Mouse (Mus musculus) small intestine, adult 10 weeks (tissue): ENCODE data around the gene Zfp791. TPM values are rescaled to one million over a fixed set of nuclear protein-coding genes. Genes with fewer than 3 reads are reported as not detected.

Experiments used
- polyA plus RNA-seq: library from polyadenylated mRNA; stranded (reverse); fragments of 350-450 nt; fragmentation: Illumina TruSeq; extraction: RNeasy Lipid Tissue Mini Kit (QIAGEN cat#74804); gene quantifications from one replicate; pipeline ENCODE4 v1.2.3, GENCODE M21; 2014; ENCODE audit warnings: low replicate concordance

Gene Zfp791
- 3.0 TPM for polyA plus RNA-seq

GRCm38 (mm10) chr8:85122995-85123394, at the start of gene Zfp791:
Zfp791 (minus strand) TSS chr8:85123095.

GRCm38 (mm10) chr8:85151624-85152023, 28.7 kb upstream of the Zfp791 start, which contains the start of gene Cks1brt:
Cks1brt (plus strand) TSS chr8:85151924.

GRCm38 (mm10) chr8:85083108-85083813, 39.6 kb downstream of the Zfp791 start, which contains the start of gene Man2b1:
Man2b1 (plus strand) TSS chr8:85083270.

GRCm38 (mm10) chr8:85081216-85081555, 41.7 kb downstream of the Zfp791 start, which contains the start of gene Wdr83:
Wdr83 (minus strand) TSS chr8:85081306.

GRCm38 (mm10) chr8:85080532-85081215, 42.2 kb downstream of the Zfp791 start, which contains the start of gene Wdr83os:
Wdr83os (plus strand) TSS chr8:85080740.

GRCm38 (mm10) chr8:85071514-85072281, 51.2 kb downstream of the Zfp791 start, which contains the start of gene Dhps:
Dhps (plus strand) TSS chr8:85071757.

GRCm38 (mm10) chr8:85067982-85068381, 54.9 kb downstream of the Zfp791 start, which contains the start of gene Gm5741:
Gm5741 (minus strand) TSS chr8:85067982.

GRCm38 (mm10) chr8:85059879-85060616, 62.8 kb downstream of the Zfp791 start, which contains the start of gene Fbxw9:
Fbxw9 (plus strand) TSS chr8:85060055.

Other genes starting within 250 kb of the Zfp791 start
- gene Gcdh, start 229.2 kb downstream of the Zfp791 start, polyA plus RNA-seq, result 33.1 TPM
- gene Klf1, start 221.2 kb downstream of the Zfp791 start, polyA plus RNA-seq, result not detected
- gene Dnase2a, start 214.5 kb downstream of the Zfp791 start, polyA plus RNA-seq, result 3.7 TPM
- not detected for gene Mast1, start 185.7 kb downstream of the Zfp791 start, polyA plus RNA-seq
- not detected for gene Rtbdn, start 176.1 kb downstream of the Zfp791 start, polyA plus RNA-seq
- gene Gm49661, start 153.7 kb downstream of the Zfp791 start, polyA plus RNA-seq, result not detected
- gene Prdx2, start 153.5 kb downstream of the Zfp791 start, polyA plus RNA-seq, result 14.6 TPM
- gene Rnaseh2a, start 153.3 kb downstream of the Zfp791 start, polyA plus RNA-seq, result 1.1 TPM
- 1.7 TPM for gene Junb, start 144.4 kb downstream of the Zfp791 start, polyA plus RNA-seq
- gene Hook2, start 132.5 kb downstream of the Zfp791 start, polyA plus RNA-seq, result 34.3 TPM
- not detected for gene Best2, start 108.6 kb downstream of the Zfp791 start, polyA plus RNA-seq
- 3.8 TPM for gene Asna1, start 97.8 kb downstream of the Zfp791 start, polyA plus RNA-seq
- gene Trir, start 96.3 kb downstream of the Zfp791 start, polyA plus RNA-seq, result 5.6 TPM
- 3.5 TPM for gene Tnpo2, start 86.2 kb downstream of the Zfp791 start, polyA plus RNA-seq
- 1.4 TPM for gene Fbxw9, start 63.0 kb downstream of the Zfp791 start, polyA plus RNA-seq
- gene Gm5741, start 55.1 kb downstream of the Zfp791 start, polyA plus RNA-seq, result not detected
- 17.0 TPM for gene Dhps, start 51.3 kb downstream of the Zfp791 start, polyA plus RNA-seq
- gene Wdr83os, start 42.4 kb downstream of the Zfp791 start, polyA plus RNA-seq, result 3.7 TPM
- 2.0 TPM for gene Wdr83, start 41.8 kb downstream of the Zfp791 start, polyA plus RNA-seq
- 3.0 TPM for gene Man2b1, start 39.8 kb downstream of the Zfp791 start, polyA plus RNA-seq
- not detected for gene Cks1brt, start 28.8 kb upstream of the Zfp791 start, polyA plus RNA-seq
- gene Olfr371, start 102.9 kb upstream of the Zfp791 start, polyA plus RNA-seq, result not detected
- 45.0 TPM for gene Orc6, start 176.5 kb upstream of the Zfp791 start, polyA plus RNA-seq
- 304 TPM for gene Vps35, start 176.7 kb upstream of the Zfp791 start, polyA plus RNA-seq